ENCODE assay signal across 20 mouse cellular contexts in genomic region chr5:4731743-4732215, GRCm38 (mm10). TPM values are rescaled to one million over a fixed set of nuclear protein-coding genes. Genes with fewer than 3 reads are reported as not detected.
DNase-seq lines count a peak whose midpoint lies in the region; ATAC-seq and TF ChIP-seq lines count a peak whose summit lies in the region.
"Had no signal": no experiment of that assay in that cellular context is flagged by ENCODE, and none has a peak within 500 bp of the region (broad histone marks: within the 10 kb centered on the region; RNA-seq: fewer than 3 reads in every experiment).

No protein-coding gene starts in this region.

- no peak for DNase-seq in forebrain, postnatal 0 days
- DNase-seq in hindbrain, embryonic 11.5 days (ENCODE audit: low spot score) = peak; percentile 38
- no peak for DNase-seq in kidney, postnatal 25 days
- DNase-seq in adrenal gland, adult 2 months = no peak
- no peak for DNase-seq in frontal cortex, adult 2 months (ENCODE audit: extremely low spot score in 1 of 2, low spot score in 1 of 2)
- DNase-seq: cerebellum, adult 9-11 months; gastrocnemius, postnatal 25 days; heart, adult 2 months; heart, postnatal 36 days; right cerebral cortex, postnatal 25 days; thymus, adult 18-20 months had no signal

- no peak overlapping the region for H3K27ac ChIP-seq in forebrain, embryonic 16.5 days (ENCODE audit: low read length)
- no peak overlapping the region for H3K27ac ChIP-seq in forebrain, postnatal 0 days (ENCODE audit: low read depth, low read length)
- no peak overlapping the region for H3K27ac ChIP-seq in embryonic facial prominence, embryonic 12.5 days
- H3K27ac ChIP-seq in hindbrain, embryonic 11.5 days (ENCODE audit: low read depth, low read length) = no peak overlapping the region
- peak overlapping the region; percentile 63; the same call in 1 of the 2 replicates for H3K27ac ChIP-seq in midbrain, embryonic 13.5 days
- H3K27ac ChIP-seq: heart, adult 2 months; kidney, postnatal 0 days; liver, embryonic 15.5 days; macrophage; stomach, embryonic 15.5 days had no signal

- no peak overlapping the region for H3K4me2 ChIP-seq in forebrain, embryonic 16.5 days (ENCODE audit: low read length)
- H3K4me2 ChIP-seq in forebrain, postnatal 0 days (ENCODE audit: low read depth) = no peak overlapping the region
- no peak overlapping the region for H3K4me2 ChIP-seq in embryonic facial prominence, embryonic 12.5 days (replicated peaks)
- no peak overlapping the region for H3K4me2 ChIP-seq in hindbrain, embryonic 11.5 days (replicated peaks; ENCODE audit: low read depth, low read length)
- H3K4me2 ChIP-seq in midbrain, embryonic 13.5 days (replicated peaks) = no peak overlapping the region
- H3K4me2 ChIP-seq: liver, embryonic 15.5 days; stomach, embryonic 15.5 days had no signal

- 45% methylated on average over 5 of the region's 5 CpGs for WGBS in forebrain, embryonic 16.5 days
- 44% methylated on average over 5 of the region's 5 CpGs for WGBS in forebrain, postnatal 0 days
- 49% methylated on average over 5 of the region's 5 CpGs for WGBS in embryonic facial prominence, embryonic 12.5 days
- 40% methylated on average over 5 of the region's 5 CpGs for WGBS in hindbrain, embryonic 11.5 days
- WGBS in midbrain, embryonic 13.5 days = 39% methylated on average over 5 of the region's 5 CpGs

- H3K4me1 ChIP-seq in forebrain, embryonic 16.5 days (replicated peaks; ENCODE audit: control insufficient read depth, insufficient read depth, low read length) = 0 out of 2 replicates have a peak, but pooled peaks cover 4% of the 10 kb centered on the region
- no peaks in the 10 kb centered on the region for H3K4me1 ChIP-seq in forebrain, postnatal 0 days (ENCODE audit: insufficient read depth)
- H3K4me1 ChIP-seq in embryonic facial prominence, embryonic 12.5 days = peaks cover 18% of the 10 kb centered on the region
- no peaks in the 10 kb centered on the region for H3K4me1 ChIP-seq in hindbrain, embryonic 11.5 days (replicated peaks; ENCODE audit: control insufficient read depth, insufficient read depth, low read length)
- peaks cover 34% of the 10 kb centered on the region for H3K4me1 ChIP-seq in midbrain, embryonic 13.5 days (replicated peaks)
- H3K4me1 ChIP-seq: liver, embryonic 15.5 days had no signal

- no peak overlapping the region for H3K4me3 ChIP-seq in forebrain, embryonic 16.5 days (replicated peaks; ENCODE audit: low read length)
- H3K4me3 ChIP-seq in forebrain, postnatal 0 days (ENCODE audit: low read depth, low read length) = no peak overlapping the region
- no peak overlapping the region for H3K4me3 ChIP-seq in embryonic facial prominence, embryonic 12.5 days
- no peak overlapping the region for H3K4me3 ChIP-seq in hindbrain, embryonic 11.5 days (ENCODE audit: low read depth, low read length)
- H3K4me3 ChIP-seq in midbrain, embryonic 13.5 days (replicated peaks) = no peak overlapping the region
- H3K4me3 ChIP-seq: erythroblast, embryonic 14.5 days; heart, adult 2 months; liver, embryonic 15.5 days; stomach, embryonic 15.5 days had no signal

- H3K36me3 ChIP-seq in forebrain, embryonic 16.5 days (ENCODE audit: control insufficient read depth, insufficient read depth) = no peaks in the 10 kb centered on the region
- no peaks in the 10 kb centered on the region for H3K36me3 ChIP-seq in forebrain, postnatal 0 days (ENCODE audit: insufficient read depth)
- no peaks in the 10 kb centered on the region for H3K36me3 ChIP-seq in embryonic facial prominence, embryonic 12.5 days
- no peaks in the 10 kb centered on the region for H3K36me3 ChIP-seq in hindbrain, embryonic 11.5 days (ENCODE audit: control insufficient read depth, insufficient read depth, low read length)
- no peaks in the 10 kb centered on the region for H3K36me3 ChIP-seq in midbrain, embryonic 13.5 days
- H3K36me3 ChIP-seq: liver, embryonic 15.5 days; stomach, embryonic 15.5 days had no signal

- ATAC-seq in forebrain, embryonic 16.5 days = peak; percentile 65
- ATAC-seq in forebrain, postnatal 0 days = no peak
- 0 out of 2 replicates have a peak, but pooled peaks have one; percentile 10 for ATAC-seq in embryonic facial prominence, embryonic 12.5 days (ENCODE audit: insufficient number of reproducible peaks, insufficient read depth, low FRiP score, low TSS enrichment)
- ATAC-seq in hindbrain, embryonic 11.5 days (ENCODE audit: low FRiP score) = peak; percentile 95
- ATAC-seq in midbrain, embryonic 13.5 days = peak; percentile 92
- ATAC-seq: intestine, postnatal 0 days had no signal

- TF ChIP-seq CTCF in forebrain, postnatal 0 days (IDR thresholded peaks at IDR 0.05; ENCODE audit: low read depth) = no peak

- H3K9ac ChIP-seq in forebrain, embryonic 16.5 days (replicated peaks; ENCODE audit: low read depth, low read length) = no peak overlapping the region
- no peak overlapping the region for H3K9ac ChIP-seq in forebrain, postnatal 0 days
- H3K9ac ChIP-seq in embryonic facial prominence, embryonic 12.5 days = no peak overlapping the region
- no peak overlapping the region for H3K9ac ChIP-seq in hindbrain, embryonic 11.5 days (ENCODE audit: low read depth, low read length)
- no peak overlapping the region for H3K9ac ChIP-seq in midbrain, embryonic 13.5 days (replicated peaks)
- H3K9ac ChIP-seq: liver, embryonic 15.5 days; stomach, embryonic 15.5 days had no signal

- H3K27me3 ChIP-seq in forebrain, embryonic 16.5 days (replicated peaks; ENCODE audit: control insufficient read depth, insufficient read depth, low read length) = no peaks in the 10 kb centered on the region
- no peaks in the 10 kb centered on the region for H3K27me3 ChIP-seq in forebrain, postnatal 0 days (ENCODE audit: insufficient read depth, low read length)
- H3K27me3 ChIP-seq in embryonic facial prominence, embryonic 12.5 days = no peaks in the 10 kb centered on the region
- H3K27me3 ChIP-seq in hindbrain, embryonic 11.5 days (ENCODE audit: control insufficient read depth, insufficient read depth, low read length) = no peaks in the 10 kb centered on the region
- no peaks in the 10 kb centered on the region; the same call in 1 of the 2 replicates for H3K27me3 ChIP-seq in midbrain, embryonic 13.5 days
- H3K27me3 ChIP-seq: liver, embryonic 15.5 days; stomach, embryonic 15.5 days had no signal

- no peaks in the 10 kb centered on the region for H3K9me3 ChIP-seq in forebrain, embryonic 16.5 days (ENCODE audit: control insufficient read depth, low read length)
- no peaks in the 10 kb centered on the region for H3K9me3 ChIP-seq in forebrain, postnatal 0 days (ENCODE audit: low read length)
- no peaks in the 10 kb centered on the region for H3K9me3 ChIP-seq in embryonic facial prominence, embryonic 12.5 days
- H3K9me3 ChIP-seq in hindbrain, embryonic 11.5 days (ENCODE audit: control insufficient read depth, low read length) = no peaks in the 10 kb centered on the region
- H3K9me3 ChIP-seq in midbrain, embryonic 13.5 days = no peaks in the 10 kb centered on the region
- H3K9me3 ChIP-seq: liver, embryonic 15.5 days; stomach, embryonic 15.5 days had no signal

RNA-seq across cellular contexts. Expression of gene Fzd1, which starts 26.1 kb away (rescaled TPM):
- 13.0 and 15.1 TPM in 2 replicates for polyA plus RNA-seq in forebrain, embryonic 16.5 days (2015; fragmentation: Nextera tagmentation; extraction: Ambion mirVana)
- 26.6 and 39.8 TPM in 2 replicates for total RNA-seq in forebrain, postnatal 0 days (2014; rRNA removed)
- 6.2 and 8.6 TPM in 2 replicates for polyA plus RNA-seq in forebrain, postnatal 0 days (2015; fragmentation: Nextera tagmentation; extraction: Ambion mirVana)
- polyA plus RNA-seq in embryonic facial prominence, embryonic 12.5 days (2016; fragmentation: Nextera tagmentation; extraction: Ambion mirVana) = 50.7 and 55.7 TPM in 2 replicates
- 11.7 and 14.2 TPM in 2 replicates for polyA plus RNA-seq in hindbrain, embryonic 11.5 days (2014; fragmentation: Nextera tagmentation; extraction: Ambion mirVana)
- polyA plus RNA-seq in midbrain, embryonic 13.5 days (2015; fragmentation: Nextera tagmentation; extraction: Ambion mirVana) = 30.5 and 39.0 TPM in 2 replicates
- 10 to 100 TPM; 11.9 to 17.2 TPM for total RNA-seq in adrenal gland, adult 2 months (2021)
- polyA plus RNA-seq in adrenal gland, adult 2 months (2012; rRNA removed) = 21.5 and 21.7 TPM in 2 replicates
- 9.0 and 10.2 TPM in 2 replicates for polyA plus RNA-seq in frontal cortex, adult 2 months (2012; rRNA removed)
